1 mouse cellular context compared by ENCODE assay signal in the genomic region with DNA sequence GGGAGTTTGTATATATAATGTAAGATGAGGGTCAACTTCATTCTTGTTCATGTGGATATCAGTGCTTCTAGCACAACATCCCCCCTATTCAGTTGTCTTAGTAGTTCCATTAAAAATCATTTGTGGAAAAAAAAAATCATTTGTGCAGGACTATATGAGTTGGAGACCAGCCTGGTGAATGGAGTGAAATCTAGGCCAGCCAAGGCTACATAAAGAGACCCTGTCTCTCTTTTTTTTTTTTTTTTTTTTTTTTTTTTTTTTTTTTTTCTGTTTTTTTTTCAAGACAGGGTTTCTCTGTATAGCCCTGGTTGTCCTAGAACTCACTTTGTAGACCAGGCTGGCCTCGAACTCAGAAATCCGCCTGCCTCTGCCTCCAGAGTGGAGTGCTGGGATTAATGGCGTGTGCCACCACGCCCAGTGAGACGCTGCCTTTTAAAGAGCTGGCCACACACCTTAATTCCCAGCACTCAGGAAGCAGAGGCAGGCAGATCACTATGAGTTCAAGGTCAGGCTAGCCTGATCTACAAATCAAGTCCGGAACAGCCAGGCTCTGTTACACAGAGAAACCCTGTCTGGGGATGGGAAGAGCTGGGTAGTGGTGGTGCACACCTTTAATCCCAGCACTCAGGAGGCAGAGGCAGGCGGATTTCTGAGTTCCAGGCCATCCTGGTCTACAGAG. TPM values are rescaled to one million over a fixed set of nuclear protein-coding genes. Genes with fewer than 3 reads are reported as not detected.
"Had no signal": no experiment of that assay in that cellular context is flagged by ENCODE, and none has a peak within 500 bp of the region (broad histone marks: within the 10 kb centered on the region; RNA-seq: fewer than 3 reads in every experiment).

No protein-coding gene starts in this region.

RNA-seq across cellular contexts. Expression of a gene that starts 55.8 kb away (rescaled TPM):
- total RNA-seq: neutrophil, adult 5-6 weeks had no signal
